Mouse (Mus musculus): ENCODE measurements around the gene Prune1.
"Not testable (repeated sequence)": the region's sequence is repeated elsewhere in the genome, so short reads cannot be mapped to it uniquely, and the experiment has no call there.

The Prune1 gene

DNA sequence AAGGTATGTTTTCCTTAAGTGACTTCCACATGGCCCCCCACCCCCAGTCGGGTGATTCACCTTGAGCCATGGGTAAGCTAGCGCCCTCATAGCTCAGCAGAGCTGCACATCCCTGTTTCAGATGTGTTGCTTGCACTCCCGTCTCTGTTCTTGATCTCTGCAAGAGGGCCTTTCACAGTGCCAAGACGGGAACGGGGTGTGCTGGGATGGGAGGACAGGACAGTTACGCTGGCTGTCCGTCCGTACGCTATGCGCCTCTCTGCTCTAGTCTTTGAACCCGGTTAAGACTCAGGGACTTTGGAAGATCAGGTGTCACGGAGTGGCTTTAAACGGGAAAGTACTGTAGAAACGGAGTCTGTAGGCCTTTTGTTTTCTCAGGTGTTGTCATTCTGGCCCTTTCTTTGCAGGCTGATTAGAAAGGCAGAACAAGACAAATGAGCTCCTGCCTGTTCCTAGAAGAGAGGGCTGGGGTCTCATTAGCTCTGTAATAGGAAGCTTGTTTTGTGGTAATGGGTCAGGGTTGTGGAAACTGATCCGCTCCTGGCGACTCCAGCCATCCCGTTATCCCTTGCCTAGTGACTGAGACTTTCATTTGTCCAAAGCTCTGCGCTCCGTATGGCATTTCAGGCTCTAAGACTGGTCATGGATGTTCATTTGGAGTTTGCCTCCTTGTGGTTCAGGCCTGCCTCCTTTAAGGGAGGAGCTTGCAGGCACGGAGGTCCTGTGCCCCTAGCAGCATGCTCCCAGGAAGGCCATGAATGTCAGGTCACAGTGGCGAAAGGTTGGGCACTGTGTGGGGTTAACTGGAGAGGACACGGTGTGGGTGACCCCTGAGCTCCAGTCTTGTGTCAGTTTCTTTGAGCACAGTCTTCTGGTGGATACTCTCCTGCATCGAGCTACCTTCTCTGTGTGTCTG lies 46.2 kb downstream of the Prune1 start:
- no peak for DNase-seq

- no peak for DNase-seq
Observed at GRCm38 (mm10) chr3:95233303-95233980, 48.4 kb downstream of the Prune1 start.

- DNase-seq, result no peak
Observed at GRCm38 (mm10) chr3:95232771-95233170, 49.1 kb downstream of the Prune1 start.

- no peak for DNase-seq
Observed at GRCm38 (mm10) chr3:95231298-95232221, 50.3 kb downstream of the Prune1 start, which contains the start of gene Mllt11. Mllt11 (minus strand) TSS chr3:95232171.

DNA sequence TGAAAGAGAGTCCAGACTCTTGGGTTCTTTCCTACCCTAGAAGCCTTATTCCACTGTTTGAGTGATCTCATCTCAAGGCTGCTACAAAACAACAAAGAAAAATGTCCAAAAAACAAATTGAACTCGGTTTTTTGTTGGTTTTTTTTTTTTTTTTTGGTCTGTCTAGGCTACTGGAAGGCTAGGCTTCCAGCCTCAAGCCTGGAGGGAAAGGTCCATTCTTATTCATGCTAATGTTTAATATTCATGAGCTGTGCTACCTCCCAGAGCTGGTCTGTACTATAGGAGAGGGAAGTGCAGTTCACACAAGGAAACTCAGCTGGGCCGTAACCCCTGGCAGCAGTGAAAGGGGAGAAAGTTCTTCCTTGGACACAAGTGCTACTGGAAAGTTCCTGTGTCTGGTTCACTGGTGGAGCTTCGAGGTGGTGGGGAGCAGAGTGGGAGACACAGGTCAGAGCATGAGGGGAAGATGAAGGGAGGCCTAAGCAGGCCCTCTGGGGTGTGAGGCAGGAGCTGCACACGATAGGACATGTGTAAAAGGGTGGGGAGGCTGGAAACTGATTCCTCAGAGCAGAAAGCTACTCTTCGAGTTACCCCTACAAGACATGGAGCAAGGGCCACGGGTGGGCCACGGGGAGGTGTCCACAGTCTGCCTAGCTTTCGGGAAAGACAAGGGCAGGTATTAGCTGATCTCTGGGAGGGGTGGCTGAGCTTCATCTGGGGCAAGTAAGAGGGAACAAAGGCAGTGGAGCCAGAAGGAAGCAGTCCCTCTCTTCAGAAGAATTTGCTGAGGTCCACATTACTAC lies 51.2 kb downstream of the Prune1 start:
- DNase-seq, result no peak

DNA sequence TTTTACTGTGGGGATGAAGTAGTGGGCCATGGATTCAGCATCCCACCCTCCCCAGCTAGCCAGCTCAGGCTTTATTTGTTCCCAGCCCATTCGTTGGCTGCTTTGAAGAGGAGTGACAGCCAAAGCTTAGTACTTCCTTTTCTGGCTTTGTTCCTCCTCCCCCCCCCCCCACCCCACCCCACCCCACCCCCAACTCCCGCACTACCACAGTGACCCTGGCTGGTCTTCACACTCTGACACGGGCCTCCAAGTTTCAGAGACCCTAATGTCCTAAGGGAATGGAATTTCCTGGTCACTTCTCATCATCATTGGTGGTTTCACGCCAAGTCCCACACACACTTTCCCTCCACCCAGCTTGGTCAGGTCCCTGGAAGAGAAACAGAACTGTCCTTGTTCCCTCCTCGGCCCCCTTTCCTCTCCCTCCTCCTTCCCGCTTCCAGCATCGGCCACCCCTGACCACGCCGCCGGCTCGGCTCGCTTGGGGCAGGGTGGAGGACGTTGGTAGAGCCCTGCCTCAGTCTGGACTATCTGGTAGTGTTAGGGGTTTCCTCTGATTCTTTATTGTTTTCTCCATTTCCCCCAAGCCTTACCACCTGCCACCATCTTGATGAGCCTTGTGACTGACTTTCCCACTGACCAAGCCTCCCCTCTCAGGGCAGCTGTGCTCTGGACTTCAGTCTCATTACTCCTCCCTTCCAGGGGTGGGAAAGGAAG lies 51.9 kb downstream of the Prune1 start:
- peak; percentile 69 for DNase-seq

- peak; percentile 73 for DNase-seq
Observed at GRCm38 (mm10) chr3:95228894-95229780, 52.7 kb downstream of the Prune1 start.

GRCm38 (mm10) chr3:95228148-95228893 lies 53.6 kb downstream of the Prune1 start, which contains the start of gene Cdc42se1:
Cdc42se1 (plus strand) TSS chr3:95228732.
- peak; percentile 89 for DNase-seq

DNA sequence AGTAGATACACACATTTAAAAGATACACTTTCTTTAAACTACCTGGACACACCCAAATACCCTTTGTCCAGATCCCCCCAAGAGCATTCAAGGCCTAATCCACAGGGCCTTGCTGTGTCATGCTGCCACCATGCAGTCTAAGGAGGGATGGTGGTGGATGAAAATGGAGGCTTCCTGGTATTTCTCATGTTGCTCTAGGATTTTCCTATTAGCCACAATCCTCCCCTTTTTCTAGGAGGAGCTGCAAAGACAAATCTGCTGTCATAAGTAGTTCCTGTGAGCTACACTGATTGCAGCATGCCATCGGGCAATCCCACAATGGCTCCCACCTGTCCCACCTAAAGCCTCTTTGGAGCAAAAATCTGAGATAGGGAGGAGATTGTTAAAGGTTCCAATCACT lies 54.7 kb downstream of the Prune1 start:
- peak; percentile 41 for DNase-seq

DNA sequence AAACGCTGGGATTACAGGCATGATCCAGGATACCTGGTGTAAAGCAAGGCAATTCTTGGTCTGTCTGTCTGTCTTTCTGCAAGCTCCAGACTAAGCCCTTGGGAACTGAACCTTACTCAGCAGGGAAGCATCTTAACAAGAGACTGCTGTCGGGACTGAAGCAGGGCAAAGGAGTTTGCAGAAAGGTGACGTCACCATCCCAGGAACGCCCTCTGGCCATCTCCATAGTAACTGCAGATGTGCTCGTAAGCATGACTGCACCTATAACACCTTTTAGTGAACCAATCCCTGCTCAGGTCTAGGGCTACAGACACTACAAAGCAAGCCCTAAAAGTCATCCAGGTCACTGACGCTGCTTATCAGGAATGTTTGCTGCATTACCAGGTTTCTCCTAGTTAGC lies 57.6 kb downstream of the Prune1 start:
- DNase-seq, result peak; percentile 45

DNA sequence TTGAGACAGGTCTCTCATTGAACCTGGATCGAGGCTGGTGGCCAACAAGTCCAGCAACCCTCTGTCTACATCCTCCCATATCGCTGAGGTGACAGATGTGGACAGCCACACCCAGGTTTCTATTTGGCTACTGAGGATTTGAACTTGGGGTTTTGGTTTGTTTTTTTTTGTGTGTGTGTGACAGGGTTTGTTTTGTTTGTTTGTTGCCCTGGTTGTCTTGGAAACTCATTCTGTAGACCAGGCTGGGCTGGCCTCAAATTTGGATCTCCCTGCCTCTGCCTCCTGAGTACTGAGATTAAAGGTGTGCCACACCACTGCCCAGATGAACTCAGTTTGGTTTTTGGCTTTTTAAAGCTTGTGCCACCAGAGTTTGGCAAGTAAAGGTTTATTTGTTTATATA lies 58.8 kb downstream of the Prune1 start:
- DNase-seq, result no peak

GRCm38 (mm10) chr3:95218466-95219137 lies 63.3 kb downstream of the Prune1 start:
- peak; percentile 64 for DNase-seq

DNA sequence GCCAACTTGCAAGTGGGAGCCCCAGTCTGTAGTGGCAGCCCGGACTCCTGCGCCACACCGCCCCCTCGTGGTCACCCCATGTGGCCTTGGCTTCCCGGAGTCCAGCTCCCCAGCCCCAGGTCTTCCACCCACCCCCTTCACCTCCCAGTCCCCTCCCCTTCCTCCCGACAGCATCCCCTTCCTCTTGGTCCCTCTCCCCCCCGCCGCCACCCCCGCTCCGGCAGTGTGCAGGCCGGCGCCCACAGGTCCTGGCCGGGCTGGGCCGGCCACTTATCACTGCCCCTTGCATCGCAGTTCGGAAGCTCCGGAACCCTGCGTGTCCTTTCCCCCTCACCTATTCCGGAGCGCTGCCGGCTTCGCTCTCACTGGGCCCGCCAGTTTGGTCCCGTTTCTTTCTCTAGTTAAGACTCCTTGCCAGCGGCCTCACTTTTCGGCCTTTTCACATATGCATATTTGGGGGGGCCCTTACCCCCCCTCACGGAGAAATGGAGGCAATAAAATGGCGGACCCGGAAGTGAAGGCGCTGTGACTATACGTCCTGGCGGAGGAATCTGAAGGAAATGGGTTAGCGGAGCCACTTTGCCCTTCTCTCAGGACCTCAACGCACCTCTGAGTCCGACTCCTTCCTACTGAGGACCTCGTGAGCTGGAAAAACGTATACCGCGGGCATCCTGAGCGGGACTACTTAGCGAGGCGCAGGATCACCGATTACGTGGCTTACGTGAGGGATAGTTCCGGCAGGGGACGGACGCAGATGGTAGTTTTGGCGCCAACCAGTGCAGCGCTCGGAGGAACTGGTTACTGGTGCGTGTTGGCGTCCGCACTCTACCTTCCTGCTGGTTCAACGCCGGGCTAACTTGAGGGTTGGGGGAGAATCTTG lies 64.4 kb downstream of the Prune1 start, which contains the start of gene Gabpb2:
TSS of gene Gabpb2 (minus strand) at position 662 of the 880 bp plus-strand sequence.
- DNase-seq, result peak; percentile 92

GRCm38 (mm10) chr3:95216655-95217254 lies 65.1 kb downstream of the Prune1 start:
- no peak for DNase-seq

DNA sequence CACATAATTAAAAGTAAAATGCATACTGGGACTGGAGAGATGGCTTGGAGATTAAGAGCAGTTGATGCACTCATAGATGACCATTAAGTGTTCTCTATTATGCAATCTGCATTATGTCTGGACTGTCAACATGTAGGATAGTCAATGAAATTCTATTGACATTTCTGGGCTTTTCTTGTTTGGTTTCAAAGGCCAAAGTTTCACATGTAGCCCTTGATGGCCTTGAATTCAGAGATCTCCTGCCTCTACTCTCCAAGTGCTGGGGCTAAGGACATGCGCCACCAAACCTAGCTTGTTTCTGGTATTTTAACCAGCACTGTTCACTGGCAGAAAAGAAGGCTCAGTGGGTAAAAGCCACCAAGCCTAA lies 68.3 kb downstream of the Prune1 start:
- DNase-seq, result no peak

- DNase-seq, result not testable (repeated sequence)
Observed at GRCm38 (mm10) chr3:95212889-95213608, 68.8 kb downstream of the Prune1 start.

DNA sequence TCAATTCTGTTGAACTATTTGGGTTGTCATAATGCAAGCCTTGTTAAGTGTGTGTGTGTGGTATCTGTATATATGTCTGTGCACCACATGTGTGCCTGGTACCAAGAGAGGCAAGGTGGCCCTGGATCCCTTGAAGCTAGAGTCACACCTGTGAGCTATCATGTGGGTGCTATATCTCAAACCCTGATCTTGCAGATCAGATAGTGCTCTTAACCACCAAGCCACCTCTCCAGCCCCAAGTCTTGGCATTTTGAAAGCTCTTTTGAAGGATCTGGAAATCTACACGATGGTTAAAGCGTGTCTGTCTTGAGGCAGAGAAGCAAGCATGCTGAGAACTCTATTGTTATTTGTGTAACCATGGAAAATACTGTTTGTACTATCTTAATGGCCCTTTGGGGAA lies 71.3 kb downstream of the Prune1 start:
- no peak for DNase-seq

Measured in cerebellum, adult 9-11 months (tissue).